Mouse (Mus musculus) large intestine, adult 2 months (tissue): ENCODE measurements around the gene Cxcl1. TPM values are rescaled to one million over a fixed set of nuclear protein-coding genes. Genes with fewer than 3 reads are reported as not detected.
"Not testable (repeated sequence)": the region's sequence is repeated elsewhere in the genome, so short reads cannot be mapped to it uniquely, and the experiment has no call there.

Source experiments
- DNase-seq: peaks from one replicate; pipeline ENCODE4 v3.0.0-alpha.2; 2012; ENCODE audit warnings: low read depth, low spot score
- WGBS: fragments of 180-500 bp; shearing (Covaris S2); methylation state at CpG from one replicate; pipeline ENCODE4 v1.1.7; 2018; 5-methylcytosine and 5-hydroxymethylcytosine counted together
- polyA plus RNA-seq: library from polyadenylated mRNA; depleted of rRNA; stranded (reverse); fragments of >200 nt; gene quantifications from 2 replicates; pipeline ENCODE4 v1.2.3, GENCODE M21; 2012; rRNA removed

Cxcl1 gene
- polyA plus RNA-seq = 1.3 and 2.8 TPM in 2 replicates

DNA sequence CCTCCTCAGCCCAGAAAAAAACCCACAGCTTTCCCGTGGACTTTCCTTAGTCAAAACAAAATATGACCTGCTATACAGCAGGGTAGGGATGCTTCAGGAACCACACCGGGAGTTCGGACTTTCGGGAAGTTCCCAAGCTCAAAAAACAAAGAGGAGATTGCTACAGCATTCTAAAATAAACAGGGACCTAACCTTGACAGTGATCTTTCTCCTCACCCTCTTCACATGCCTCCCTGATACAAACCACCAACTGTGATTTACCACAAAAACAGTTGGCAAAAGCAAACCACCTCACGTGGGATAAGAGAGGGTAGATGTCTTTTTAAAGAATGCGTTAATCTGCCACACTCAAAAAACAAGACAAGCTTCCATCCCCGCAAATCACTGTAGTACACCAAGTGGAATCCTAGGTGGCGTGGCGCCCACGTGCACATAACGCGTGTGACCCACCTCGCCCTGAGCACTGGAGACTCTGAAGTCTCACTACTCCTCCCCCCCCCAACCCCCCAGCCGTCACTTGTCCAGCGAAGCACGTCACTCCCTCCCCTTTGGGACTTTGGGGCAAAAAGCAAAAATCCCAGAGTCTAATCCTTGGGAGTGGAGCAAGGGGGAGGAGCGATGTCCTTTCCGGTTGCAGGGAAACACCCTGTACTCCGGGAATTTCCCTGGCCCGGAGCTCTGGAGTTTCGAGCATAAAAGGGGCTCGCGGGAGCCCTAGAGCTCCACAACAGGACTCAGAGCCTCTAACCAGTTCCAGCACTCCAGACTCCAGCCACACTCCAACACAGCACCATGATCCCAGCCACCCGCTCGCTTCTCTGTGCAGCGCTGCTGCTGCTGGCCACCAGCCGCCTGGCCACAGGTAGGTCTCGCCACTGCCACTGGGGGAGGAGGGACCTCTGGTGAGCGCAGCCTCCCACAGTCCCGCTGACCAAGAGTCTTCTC, at the start of gene Cxcl1:
Gene Cxcl1 (plus strand): TSS at position 723 of the 945 bp plus-strand sequence.
- WGBS = 12% methylated on average over 30 of the region's 30 CpGs
- DNase-seq = no peak

DNA sequence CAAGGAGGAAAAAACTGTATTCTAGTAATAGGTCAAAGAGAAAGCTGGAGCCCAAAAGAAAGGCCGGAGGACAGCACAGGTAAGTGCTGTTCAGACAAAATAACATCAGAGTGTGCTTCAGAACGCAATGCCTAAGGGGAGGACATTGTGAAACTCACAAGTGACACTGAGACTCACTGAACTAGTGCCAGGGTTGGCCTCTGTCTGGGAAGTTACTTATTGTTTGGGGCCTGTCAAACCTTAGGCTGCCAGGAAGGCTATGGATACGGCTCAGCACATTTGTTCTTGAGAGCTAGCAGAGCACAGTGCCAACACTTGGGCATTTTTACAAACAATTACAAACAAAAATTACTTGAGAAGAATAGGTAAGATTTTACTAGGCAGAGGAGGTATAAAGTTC, 47.1 kb upstream of the Cxcl1 start:
- WGBS = 82% methylated on average over 3 of the region's 3 CpGs
- DNase-seq = no peak

DNA sequence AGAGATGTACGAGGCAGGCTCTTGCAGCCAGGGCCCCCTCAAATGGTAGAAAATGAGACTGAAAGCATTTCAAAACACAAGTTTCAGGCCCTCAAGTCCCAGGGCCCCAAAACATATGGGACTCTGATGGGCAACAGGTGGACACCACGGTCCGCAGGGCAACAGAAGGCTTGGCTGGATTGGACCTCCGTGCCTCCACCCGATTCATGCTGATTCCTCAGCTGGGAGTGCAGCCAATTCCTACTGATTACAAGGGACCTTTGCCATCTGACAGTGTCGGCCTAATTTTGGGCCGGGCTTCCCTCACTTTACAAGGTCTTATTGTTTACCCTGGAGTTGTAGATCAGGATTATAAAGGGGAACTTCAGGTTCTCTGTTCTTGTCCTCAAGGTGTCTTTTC, 40.9 kb upstream of the Cxcl1 start:
- WGBS = 43% methylated on average over 7 of the region's 7 CpGs
- not testable (repeated sequence) for DNase-seq

DNA sequence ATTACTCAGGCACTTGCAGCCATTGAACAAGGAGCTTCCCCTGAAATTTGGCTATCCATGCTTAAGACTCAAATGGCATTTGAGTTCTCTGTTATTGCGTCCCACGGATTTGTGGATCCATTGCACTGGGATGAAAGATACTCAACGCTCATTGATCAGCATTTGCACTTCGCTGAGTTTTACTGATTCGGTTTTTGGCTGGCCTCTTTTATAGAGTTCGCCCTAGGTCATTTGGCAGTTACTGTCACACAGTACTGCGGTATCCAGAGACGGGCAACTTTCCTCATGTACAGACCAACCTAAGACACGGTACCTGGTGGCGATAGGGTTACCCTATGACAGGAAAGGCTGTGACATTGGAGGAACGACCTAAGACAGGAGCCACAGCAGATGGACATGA, 39.6 kb upstream of the Cxcl1 start:
- 91% methylated on average over 11 of the region's 11 CpGs for whole genome bisulfite sequencing
- not testable (repeated sequence) for DNase-seq

DNA sequence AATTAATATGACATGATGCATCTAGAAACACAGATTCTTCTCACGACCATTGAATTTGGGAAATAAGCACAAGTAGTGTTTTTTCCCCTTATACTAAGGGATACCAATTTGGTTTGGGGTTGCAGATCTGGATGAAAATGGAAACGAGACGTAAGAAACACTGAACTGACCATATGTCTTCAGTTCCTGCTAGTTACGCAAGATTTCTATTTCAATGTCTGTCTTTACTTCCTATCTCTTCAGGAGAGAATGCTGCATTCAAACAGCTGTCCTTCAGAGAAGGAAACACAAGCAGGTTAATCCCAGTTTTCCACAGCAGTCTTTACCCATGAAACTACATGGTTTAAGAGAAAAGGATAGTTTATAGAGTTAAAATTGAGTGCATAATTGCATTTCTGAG, 37.8 kb upstream of the Cxcl1 start:
- WGBS = 91% methylated on average over 4 of the region's 4 CpGs

DNA sequence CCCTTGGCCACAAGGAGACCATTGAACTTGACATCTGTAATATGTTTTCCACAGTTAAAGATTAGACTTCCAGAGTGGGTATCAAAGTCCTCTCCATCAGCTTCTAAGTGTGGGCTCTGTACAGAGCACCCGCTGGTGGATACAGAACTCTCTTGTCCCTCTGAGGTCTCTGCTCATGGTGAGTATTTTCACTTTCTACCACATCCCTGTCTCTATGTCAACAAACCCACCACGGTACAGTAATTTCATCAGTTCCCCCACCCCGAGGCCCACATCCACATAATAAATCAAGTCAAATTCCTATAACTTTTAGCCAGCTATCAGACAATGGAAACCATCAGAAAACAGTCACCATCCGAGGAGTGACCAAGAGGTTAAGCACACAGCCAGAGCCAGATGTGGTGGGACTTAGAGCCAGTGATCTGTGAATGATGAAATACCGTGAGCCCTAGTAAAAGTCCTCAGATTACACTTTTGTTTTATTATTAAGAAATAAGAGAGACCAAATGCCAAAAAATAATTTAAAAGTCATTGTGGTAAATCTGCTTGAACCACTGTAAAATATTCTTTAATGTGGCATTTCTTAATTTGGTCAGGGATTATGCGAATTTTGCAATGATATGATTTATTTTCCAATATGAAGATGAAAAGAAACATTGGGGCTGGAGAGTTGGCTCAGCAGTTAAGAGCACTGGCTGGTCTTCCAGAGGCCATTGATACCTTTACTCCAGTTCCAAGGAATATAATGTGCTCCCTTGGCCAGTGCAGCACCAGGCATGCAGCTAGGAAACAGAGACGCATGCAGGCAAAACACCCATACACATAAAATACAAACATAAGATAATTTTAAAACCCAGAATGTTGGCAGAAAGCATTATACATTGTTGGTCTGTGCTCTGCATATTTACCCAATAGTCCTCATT, 35.5 kb upstream of the Cxcl1 start:
- no peak for DNase-seq
- 70% methylated on average over 7 of the region's 7 CpGs for WGBS

More for the DNA sequence above, 37.8 kb upstream of the Cxcl1 start:
- DNase-seq = no peak

DNA sequence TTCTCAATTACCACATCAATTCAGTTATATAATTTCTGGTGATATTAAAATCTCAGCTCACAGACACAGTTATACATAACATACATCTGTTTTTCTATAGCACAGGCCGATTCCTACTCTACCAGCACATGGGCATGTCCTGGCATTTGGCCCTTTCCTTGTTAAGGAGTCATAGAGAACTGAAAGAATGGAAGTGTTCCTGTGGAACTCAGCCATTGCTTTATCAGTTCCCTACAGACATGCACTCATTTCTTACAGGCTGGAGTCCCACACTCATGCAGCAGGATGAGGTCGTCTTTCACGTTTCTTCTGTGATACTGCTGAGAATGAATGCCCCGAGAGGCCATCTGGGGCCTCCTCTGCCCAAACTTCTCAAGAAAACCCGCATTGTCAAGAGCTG, 33.6 kb upstream of the Cxcl1 start:
- WGBS = 71% methylated on average over 5 of the region's 5 CpGs
- DNase-seq = no peak

DNA sequence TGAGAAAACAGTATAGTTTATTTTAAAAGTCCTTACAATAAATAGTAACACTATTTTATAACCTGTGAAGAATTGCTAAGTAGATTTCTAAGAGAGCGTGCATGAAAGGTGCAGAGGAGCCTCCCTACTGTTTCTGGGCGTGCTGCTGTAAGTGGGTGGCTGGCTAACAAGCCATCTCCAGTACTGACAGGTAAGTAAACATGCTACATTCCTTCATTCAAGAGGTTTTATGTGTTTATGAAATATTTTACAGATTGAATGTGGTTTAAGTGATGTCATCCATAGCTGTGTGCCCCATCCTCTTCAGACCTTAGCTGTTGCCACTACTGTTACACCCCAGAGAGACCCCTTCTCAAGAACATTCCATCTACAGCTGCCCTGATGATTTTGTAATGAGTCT, 32.6 kb upstream of the Cxcl1 start:
- DNase-seq = no peak
- WGBS = 70% methylated on average over 2 of the region's 2 CpGs

DNA sequence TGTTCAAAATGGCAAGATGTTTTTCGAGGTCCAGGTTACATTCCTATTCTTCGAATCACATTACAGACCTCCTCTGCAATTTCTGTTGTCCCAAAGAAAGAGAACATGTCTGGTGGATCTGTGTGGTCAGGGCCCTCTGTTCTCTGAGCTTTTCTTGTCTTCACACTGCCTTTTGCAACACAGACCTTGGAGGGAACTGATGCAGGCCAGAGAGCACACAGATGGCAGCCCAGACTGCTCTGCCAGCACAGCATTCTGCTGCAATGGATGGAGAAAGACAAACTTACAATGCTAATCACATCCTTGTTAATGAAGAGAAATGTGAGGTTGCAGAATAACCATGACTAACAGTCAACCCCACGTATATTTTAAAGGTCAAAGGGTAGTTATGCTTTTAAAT, 32.0 kb upstream of the Cxcl1 start:
- no peak for DNase-seq
- WGBS = 67% methylated on average over 3 of the region's 3 CpGs

DNA sequence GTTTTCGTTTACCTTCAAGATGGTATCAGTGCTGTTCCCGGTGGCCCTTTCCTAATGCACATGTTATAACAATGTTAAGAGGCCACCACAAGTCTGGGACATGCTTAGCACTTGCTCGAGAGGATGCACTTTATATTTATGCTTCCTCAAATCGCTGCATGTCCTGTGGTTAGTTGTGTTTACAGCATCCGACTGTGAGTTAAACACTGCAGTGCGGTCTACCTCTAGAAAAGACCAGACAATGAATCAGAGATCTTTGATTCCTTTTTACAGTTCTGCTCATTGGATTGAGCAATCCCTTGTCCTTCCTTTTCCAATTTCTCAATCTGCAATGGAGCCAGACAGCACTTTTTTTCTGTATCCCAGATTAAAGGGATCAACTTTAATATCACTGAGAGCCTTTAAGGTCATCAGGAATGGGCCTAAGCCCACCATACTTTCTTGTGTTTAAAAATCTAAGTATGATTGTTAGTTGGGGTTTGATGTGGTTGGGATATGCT, 29.1 kb upstream of the Cxcl1 start:
- no peak for DNase-seq
- WGBS = 64% methylated on average over 6 of the region's 6 CpGs

DNA sequence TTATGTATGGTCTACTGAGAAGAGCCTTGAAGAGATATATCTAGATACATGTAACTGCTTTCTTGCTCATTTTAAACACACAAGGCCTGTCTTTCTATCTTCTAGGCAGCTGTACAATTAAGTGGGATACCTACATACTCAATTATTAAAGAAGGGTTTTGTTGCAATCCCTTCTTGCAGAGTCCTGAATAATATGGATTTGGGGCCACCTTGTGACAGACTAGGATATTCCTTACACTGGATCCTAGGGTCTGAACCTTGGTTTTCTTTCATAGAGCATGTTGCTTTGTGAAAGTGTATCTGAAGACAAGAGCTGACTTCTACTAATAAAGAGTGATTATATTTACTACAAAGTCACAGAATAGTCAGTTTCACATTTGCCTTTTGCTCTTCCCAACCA, 24.3 kb upstream of the Cxcl1 start:
- DNase-seq = no peak

DNA sequence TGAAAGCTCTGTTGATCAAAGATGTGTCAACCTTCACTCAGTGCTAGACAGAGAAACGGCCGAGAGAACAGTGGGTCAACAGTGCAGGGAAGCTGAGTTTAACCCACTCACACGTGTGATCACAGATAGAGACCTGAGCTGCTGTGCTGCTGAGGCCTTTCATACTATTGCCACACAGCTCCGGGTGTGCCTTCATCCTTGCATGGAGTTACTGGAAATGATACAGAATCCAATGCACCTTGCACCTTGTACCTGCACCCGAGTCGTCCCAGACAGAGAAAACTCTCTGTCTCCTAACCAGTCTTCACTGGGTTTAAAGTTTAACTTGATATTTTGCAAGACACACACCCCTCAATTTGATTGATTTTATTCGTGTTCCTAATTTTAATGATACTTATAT, 18.7 kb upstream of the Cxcl1 start:
- WGBS = 34% methylated on average over 7 of the region's 7 CpGs
- DNase-seq = no peak

DNA sequence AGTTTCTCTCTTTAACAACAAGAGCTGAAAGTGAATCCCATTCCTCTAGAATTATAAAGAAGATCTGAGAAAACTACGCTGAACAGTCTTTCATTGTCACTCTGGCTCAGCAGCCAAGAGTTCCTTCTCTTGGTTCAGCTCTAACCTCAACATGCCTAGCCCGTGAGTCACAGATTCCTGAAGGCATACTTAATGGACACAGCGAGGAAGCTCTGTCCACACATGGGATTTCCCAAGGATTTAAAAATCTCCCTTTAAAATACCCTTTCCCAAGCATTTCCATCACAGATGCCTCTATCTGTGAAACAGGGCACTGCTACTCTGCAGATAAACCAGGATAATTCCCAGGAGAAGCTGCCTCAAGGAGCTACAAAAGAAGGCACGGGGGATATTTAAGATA, 15.0 kb upstream of the Cxcl1 start:
- DNase-seq = no peak
- WGBS = 61% methylated on average over 4 of the region's 4 CpGs

DNA sequence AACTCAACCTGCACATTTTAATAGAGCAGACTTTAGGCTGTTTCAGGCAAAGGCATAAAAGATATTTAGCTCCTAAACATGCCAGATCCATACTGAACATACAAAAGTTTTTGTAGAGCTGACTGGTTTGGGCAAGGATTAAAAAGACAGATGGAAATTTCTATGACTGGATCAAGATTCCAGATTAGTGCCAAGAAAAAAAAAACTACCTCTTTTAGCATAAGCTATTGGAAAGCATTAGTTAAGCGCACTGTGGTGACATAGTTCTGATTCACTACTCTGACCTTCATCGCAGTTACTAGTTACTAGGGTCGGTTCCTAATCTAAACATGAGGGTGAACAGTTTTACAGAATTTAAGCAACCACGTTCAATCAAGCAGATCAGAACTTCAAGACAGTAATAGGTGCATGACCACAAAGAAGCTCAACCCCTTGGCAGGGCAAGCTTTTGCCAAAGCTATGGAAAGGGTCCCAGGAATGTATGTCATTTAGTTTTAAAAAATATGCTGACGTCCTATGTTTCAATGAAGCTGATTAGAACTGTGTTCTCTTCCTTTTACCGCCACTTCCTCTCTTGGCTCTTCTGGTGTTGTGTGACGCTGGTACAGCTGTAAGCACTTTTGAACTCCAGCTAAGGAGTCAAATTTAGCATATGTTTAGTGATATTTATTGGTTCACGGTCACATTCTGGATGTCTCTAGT, 14.4 kb upstream of the Cxcl1 start:
- no peak for DNase-seq
- WGBS = 71% methylated on average over 8 of the region's 8 CpGs

DNA sequence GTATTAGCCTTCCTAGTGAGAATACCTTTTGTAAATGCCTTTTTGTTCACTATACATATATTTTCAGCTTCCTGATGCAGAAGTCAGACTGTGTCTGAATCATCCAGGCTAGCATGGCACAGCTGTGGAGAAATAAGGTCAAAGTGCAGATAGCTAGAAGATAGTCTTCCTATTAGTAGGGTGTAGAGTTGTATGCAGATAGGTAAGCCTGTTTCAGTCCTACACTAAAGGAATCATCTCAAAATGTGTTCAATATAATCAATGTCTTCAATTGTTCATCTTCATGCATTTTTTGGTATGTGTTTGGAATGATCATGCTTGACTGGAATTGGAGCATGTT, 13.9 kb upstream of the Cxcl1 start:
- no peak for DNase-seq

DNA sequence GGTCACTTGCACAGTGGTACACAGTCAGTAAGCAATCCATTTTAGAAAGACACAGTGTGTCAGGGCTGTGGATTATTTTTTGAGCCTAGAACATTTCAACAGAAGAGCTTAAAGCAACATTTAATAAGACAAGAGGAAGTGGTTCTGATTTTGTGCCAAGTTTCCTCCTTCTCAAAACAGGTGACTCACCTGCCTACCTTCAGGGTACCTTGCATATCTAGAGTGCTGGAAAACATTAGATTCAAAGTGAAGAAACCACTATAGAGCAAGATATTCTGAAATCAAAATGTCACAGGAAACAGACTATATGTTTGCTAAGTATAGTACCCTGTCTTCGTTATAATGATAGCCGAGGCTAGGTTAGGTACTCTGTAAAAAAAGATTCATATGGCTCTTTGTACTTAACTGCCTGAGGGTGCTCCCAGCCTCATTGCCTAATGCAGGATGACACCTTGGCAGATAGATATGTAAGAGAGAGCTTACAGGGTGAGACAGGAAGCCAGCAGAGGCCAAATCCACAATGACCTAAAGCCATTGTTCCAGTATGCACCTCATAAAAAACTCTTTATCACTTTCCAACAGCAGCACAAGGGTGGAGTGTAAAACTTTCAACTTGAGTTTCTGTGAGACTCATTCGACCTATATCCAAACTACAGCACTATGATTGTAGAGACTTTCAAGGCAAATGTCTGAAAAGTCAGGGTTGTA, 11.6 kb upstream of the Cxcl1 start:
- DNase-seq = no peak
- 46% methylated on average over 3 of the region's 3 CpGs for WGBS

DNA sequence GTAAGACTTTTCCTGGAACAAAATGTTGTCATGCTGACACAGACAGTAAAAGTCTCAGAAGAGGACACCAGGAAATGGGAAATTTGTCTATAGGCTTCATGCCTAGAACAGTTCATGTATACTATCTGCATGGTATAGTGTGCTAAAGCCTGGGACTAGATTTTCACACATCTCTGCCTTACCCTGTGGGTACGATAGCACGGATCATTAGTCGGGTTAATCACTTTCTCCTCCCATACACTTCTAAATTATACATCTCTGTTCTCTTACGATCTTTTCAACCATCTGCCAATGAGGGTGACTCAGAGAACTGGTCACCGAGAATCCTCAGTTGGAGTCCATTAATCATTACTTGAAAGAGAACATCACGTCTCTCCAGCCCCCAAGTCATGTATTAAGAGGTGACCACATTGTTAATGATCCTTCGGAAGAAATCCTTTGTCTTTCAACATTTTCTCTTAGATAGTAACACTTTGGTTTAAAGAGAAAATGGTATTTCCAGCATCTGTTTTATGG, 10.6 kb upstream of the Cxcl1 start:
- WGBS = 86% methylated on average over 7 of the region's 7 CpGs
- DNase-seq = no peak

DNA sequence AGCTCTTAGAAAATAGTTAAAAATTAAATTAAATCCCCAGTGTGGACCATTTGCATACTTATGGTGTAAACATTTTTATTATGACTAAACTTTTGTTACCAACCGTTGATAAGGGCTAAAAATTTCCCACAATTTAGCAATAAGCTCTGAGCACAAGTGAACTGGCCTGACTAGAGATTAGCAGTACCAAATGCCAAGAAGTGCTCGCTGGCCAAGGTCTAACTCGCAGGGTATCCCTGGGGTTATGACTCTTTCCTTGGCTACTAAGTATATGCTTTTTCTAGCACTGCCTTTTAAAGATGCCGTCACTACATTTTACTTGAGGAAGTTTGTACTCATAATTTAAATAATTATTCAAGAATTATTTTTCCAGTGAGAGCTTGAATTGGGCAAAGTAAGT, 10.0 kb upstream of the Cxcl1 start:
- no peak for DNase-seq
- WGBS = 65% methylated on average over 4 of the region's 4 CpGs

DNA sequence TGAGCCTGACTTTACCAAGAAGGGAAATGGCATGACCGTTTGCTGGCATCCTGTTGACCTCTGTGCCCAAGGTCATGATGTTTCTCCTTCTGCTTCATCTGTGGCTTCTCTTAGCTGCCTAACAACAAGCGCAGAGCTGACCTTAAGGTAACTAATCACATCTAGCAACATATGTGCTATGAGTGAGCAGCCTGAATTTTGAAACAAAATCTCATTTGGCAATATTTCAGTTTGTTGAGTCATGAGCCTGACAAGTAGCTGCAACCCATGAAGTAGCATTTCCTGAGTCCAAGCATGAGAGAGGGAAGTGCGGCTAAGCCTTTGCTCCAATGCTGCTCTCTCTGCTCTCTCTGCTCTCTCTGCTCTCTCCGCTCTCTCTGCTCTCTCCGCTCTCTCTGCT, 9.4 kb upstream of the Cxcl1 start:
- WGBS = 83% methylated on average over 5 of the region's 5 CpGs
- DNase-seq = no peak
